Mouse (Mus musculus) limb, embryonic 15.5 days (tissue): ENCODE measurements at regions not wholly inside any gene's neighbourhood (a gene's known extent, or its start where the extent isn't known, plus 50 kb on each side); places are given as distances from the start of the nearest gene placed in this dataset.
A peak's percentile ranks its signal among the peaks of the same experiment; 100 is the strongest.

ENCODE experiments used
- ATAC-seq: fragments of 200-750 bp; cut with Nextera tagmentation; 2 replicates; pipeline ENCODE4 v1.8.0; 2017; ENCODE audit warnings: low read depth, moderate TSS enrichment; ENCODE audit not compliant: insufficient number of reproducible peaks, low FRiP score, low TSS enrichment
- H3K27ac ChIP-seq: fragments of 300-500 bp; sonication (generic); 2 replicates; pipeline ENCODE4 v1.5.1; 2015; ENCODE audit warnings: moderate library complexity, mild to moderate bottlenecking, inconsistent platforms
- H3K27me3 ChIP-seq: fragments of 300-500 bp; sonication (generic); 2 replicates; pipeline ENCODE4 v1.6.1; 2015; ENCODE audit warnings: inconsistent platforms
- H3K36me3 ChIP-seq: fragments of 300-500 bp; sonication (generic); 2 replicates; pipeline ENCODE4 v1.6.1; 2015; ENCODE audit warnings: inconsistent platforms
- H3K4me1 ChIP-seq: fragments of 300-500 bp; sonication (generic); 2 replicates; pipeline ENCODE4 v1.6.1; 2015; ENCODE audit warnings: inconsistent platforms
- H3K4me2 ChIP-seq: fragments of 300-500 bp; sonication (generic); 2 replicates; pipeline ENCODE4 v1.6.1; 2015; ENCODE audit warnings: mild to moderate bottlenecking, inconsistent platforms
- H3K4me3 ChIP-seq: fragments of 300-500 bp; sonication (generic); 2 replicates; pipeline ENCODE4 v1.5.1; 2015; ENCODE audit warnings: mild to moderate bottlenecking, inconsistent platforms
- H3K9ac ChIP-seq: fragments of 300-500 bp; sonication (generic); 2 replicates; pipeline ENCODE4 v1.6.1; 2015; ENCODE audit warnings: inconsistent platforms
- H3K9me3 ChIP-seq: fragments of 300-500 bp; sonication (generic); 2 replicates; pipeline ENCODE4 v1.6.1; 2016; ENCODE audit warnings: inconsistent platforms
- WGBS: fragments of 180-500 bp; shearing (Covaris S2); methylation state at CpG from one replicate; pipeline ENCODE4 v1.1.7; 2015; 5-methylcytosine and 5-hydroxymethylcytosine counted together

DNA sequence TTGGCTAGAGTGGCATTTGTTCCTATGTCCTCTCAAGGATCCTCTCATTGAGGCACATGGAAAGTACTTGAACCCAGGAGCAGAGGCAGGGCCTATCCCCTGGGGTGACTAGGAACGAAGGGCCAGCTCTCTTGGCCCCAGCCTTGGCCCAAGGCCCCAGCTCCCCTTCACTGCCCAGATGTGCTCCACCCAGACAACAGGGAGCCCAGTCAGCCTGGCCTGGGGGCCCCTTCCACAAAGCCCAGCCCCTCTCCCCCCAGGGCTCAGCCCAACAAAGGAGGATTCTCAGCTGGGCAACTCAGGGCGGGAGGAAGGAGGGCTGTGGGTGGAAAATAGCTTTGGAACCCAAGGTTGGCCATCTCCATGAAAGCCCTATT, 80.6 kb downstream of the Pja1 start:
- no peaks in the 10 kb centered on the region for H3K36me3 ChIP-seq
- no peak for ATAC-seq

DNA sequence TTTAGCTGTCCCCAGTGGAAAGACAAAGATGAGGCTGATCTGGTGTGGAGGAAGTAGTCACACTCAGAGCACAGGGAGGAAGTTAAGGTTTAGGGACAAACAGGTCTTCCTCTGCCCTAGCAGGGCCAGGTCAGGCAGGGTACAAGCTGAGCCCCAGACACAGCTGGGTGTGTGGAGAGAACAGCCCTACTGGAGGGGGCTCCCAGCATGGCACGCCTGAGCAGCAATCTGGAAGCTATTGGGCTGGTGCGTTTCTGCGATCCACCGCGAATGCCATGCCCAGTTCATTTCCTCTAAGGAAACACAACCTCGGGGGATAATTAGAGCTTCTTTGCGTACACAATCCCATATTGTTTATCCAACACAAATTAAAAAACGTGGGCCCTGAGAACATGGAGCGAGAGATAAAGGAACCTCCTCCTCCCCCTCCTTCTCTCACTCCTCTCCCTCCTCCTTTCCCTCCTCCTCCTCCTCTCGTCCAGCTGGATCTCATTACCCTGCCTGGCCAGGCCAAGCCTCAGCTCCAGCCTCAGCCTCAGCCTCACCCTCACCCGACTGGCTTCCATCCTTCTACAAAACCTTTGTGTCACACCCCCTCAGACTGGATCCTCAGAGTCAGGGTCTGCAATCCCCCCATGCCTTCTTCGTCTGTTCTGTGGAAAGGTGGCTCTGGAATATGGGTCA, 81.2 kb downstream of the Pja1 start:
- Histone ChIP-seq H3K27ac (0 out of 2 replicates have a peak overlapping the region, but pooled peaks have one; percentile 11), H3K36me3 (no peaks in the 10 kb centered on the region), H3K4me1 (peaks cover 18% of the 10 kb centered on the region), H3K4me3 (no peak overlapping the region), H3K4me2 (no peak overlapping the region), H3K9me3 (no peaks in the 10 kb centered on the region), H3K27me3 (peaks cover 41% of the 10 kb centered on the region), H3K9ac (no peak overlapping the region)
- ATAC-seq: peak; percentile 65; the same call in 1 of the 2 replicates
- WGBS: 43% methylated on average over 12 of the region's 12 CpGs

More for the DNA sequence above, 80.6 kb downstream of the Pja1 start:
- no peak overlapping the region for H3K9ac ChIP-seq
- H3K27me3 ChIP-seq: peaks cover 43% of the 10 kb centered on the region
- H3K27ac ChIP-seq: 0 out of 2 replicates have a peak overlapping the region, but pooled peaks have one; percentile 11
- 65% methylated on average over 2 of the region's 2 CpGs for WGBS
- H3K4me3 ChIP-seq: no peak overlapping the region
- H3K4me1 ChIP-seq: peaks cover 18% of the 10 kb centered on the region
- no peak overlapping the region for H3K4me2 ChIP-seq
- no peaks in the 10 kb centered on the region for H3K9me3 ChIP-seq

- Histone ChIP-seq H3K4me2 (no peak overlapping the region), H3K4me3 (no peak overlapping the region), H3K27ac (no peak overlapping the region), H3K36me3 (no peaks in the 10 kb centered on the region), H3K9ac (no peak overlapping the region), H3K4me1 (no peaks in the 10 kb centered on the region), H3K27me3 (peaks cover 60% of the 10 kb centered on the region; the same call in 1 of the 2 replicates), H3K9me3 (no peaks in the 10 kb centered on the region)
- ATAC-seq: no peak
- 77% methylated on average over 5 of the region's 5 CpGs for whole genome bisulfite sequencing
These were observed 100.4 kb downstream of the Pja1 start for GRCm38 (mm10) chrX:99370711-99371110.

DNA sequence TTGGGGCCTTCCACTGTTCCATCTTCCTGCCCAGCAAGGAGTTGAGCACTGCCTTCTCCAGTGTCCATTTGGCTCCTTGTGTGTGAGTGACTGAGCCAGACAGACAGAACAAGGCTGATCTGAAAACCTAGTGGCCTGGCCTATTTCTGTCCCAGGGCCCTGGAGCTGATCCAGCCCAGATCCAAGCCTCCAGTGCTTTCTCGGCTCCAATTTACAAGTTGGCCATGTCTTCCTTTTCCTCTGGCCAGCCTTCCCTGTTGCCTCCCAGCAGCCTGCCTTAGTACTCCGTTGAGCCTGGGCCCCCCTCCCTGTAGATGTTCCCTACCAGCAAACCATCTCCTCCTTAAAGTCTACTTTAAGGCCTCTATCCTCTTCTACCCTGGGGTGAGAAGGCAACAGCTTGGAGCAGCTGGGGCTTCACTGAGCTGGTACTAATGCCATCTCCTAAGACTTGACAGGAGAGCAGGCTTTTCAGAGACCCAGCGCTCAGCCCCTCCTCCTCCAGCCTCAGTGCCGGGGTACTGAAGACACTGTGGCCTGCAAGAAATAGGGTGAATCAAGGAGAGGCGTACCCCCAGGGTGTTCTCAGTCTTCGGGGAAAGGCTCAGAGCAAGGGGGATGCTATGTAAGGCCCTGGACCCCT, 101.7 kb downstream of the Pja1 start:
- H3K36me3 ChIP-seq: no peaks in the 10 kb centered on the region
- H3K9ac ChIP-seq: no peak overlapping the region
- H3K27ac ChIP-seq: no peak overlapping the region
- peaks cover 67% of the 10 kb centered on the region for H3K27me3 ChIP-seq
- no peak overlapping the region for H3K4me3 ChIP-seq
- no peak for ATAC-seq
- no peaks in the 10 kb centered on the region for H3K9me3 ChIP-seq
- no peaks in the 10 kb centered on the region for H3K4me1 ChIP-seq
- 78% methylated on average over 6 of the region's 6 CpGs for WGBS
- H3K4me2 ChIP-seq: no peak overlapping the region

DNA sequence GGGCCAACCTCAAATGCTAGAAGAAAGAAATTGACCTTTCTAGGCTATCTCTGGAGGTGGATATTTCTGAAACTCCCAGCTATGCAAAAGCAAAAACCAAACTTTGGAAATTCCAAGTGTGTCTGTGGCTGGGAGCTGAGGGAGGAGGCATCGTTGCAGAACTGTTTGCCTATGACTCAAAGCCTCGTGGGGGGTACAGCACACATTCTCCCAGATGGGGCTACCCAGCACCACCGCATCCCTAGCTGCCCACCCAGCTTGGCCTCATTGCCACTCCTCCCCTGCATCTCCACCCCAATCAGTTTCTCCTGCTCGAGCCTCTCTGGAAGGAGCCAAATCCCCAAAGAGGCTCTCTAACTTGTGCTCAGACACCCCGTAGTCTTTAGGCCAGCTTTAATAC, 107.0 kb downstream of the Pja1 start:
- peaks cover 59% of the 10 kb centered on the region for H3K27me3 ChIP-seq
- H3K4me3 ChIP-seq: no peak overlapping the region
- no peaks in the 10 kb centered on the region for H3K4me1 ChIP-seq
- no peak for ATAC-seq
- H3K9ac ChIP-seq: no peak overlapping the region
- WGBS: 64% methylated on average over 5 of the region's 5 CpGs
- no peaks in the 10 kb centered on the region for H3K36me3 ChIP-seq
- no peak overlapping the region for H3K27ac ChIP-seq
- no peaks in the 10 kb centered on the region for H3K9me3 ChIP-seq
- H3K4me2 ChIP-seq: no peak overlapping the region

- 66% methylated on average over 11 of the region's 11 CpGs for WGBS
- H3K9ac ChIP-seq: no peak overlapping the region
- no peak overlapping the region for H3K27ac ChIP-seq
- H3K4me1 ChIP-seq: peaks cover 4% of the 10 kb centered on the region; the same call in 1 of the 2 replicates
- H3K36me3 ChIP-seq: no peaks in the 10 kb centered on the region
- no peak for ATAC-seq
- H3K4me3 ChIP-seq: no peak overlapping the region
- peaks cover 53% of the 10 kb centered on the region for H3K27me3 ChIP-seq
- H3K9me3 ChIP-seq: no peaks in the 10 kb centered on the region
- H3K4me2 ChIP-seq: no peak overlapping the region
These were observed 110.8 kb downstream of the Pja1 start for GRCm38 (mm10) chrX:99360095-99360890.

DNA sequence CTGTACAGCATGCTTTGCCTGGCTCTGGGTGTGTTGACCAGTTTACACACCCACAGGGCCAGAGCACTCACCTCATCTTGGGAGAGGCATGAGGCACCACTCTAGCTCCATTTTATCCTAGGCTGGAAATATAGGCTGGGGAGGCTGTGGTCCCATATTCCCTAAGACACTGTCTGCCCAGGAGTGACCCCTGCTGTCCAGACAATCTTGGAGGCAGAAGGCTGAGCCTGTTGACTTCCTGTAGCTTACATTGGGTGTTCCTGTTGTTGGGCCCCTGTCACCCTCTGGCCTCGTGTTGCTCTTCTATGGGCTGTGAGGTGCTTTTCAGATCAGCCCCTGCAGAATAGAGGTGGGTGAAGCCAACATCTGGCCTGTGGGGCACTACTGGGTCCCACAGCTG, 112.3 kb downstream of the Pja1 start:
- H3K9ac ChIP-seq: no peak overlapping the region
- peaks cover 4% of the 10 kb centered on the region; the same call in 1 of the 2 replicates for H3K4me1 ChIP-seq
- H3K27me3 ChIP-seq: peaks cover 49% of the 10 kb centered on the region
- WGBS: 53% methylated on average over 1 of the region's 1 CpGs
- H3K4me3 ChIP-seq: no peak overlapping the region
- no peak overlapping the region for H3K27ac ChIP-seq
- H3K9me3 ChIP-seq: no peaks in the 10 kb centered on the region
- ATAC-seq: no peak
- H3K4me2 ChIP-seq: no peak overlapping the region
- H3K36me3 ChIP-seq: no peaks in the 10 kb centered on the region

- Histone ChIP-seq H3K27me3 (peaks cover 53% of the 10 kb centered on the region), H3K9me3 (no peaks in the 10 kb centered on the region), H3K9ac (no peak overlapping the region), H3K4me3 (no peak overlapping the region), H3K4me1 (peaks cover 4% of the 10 kb centered on the region; the same call in 1 of the 2 replicates), H3K4me2 (no peak overlapping the region), H3K36me3 (no peaks in the 10 kb centered on the region), H3K27ac (no peak overlapping the region)
- WGBS: 40% methylated on average over 13 of the region's 13 CpGs
- ATAC-seq: no peak
These were observed 112.9 kb downstream of the Pja1 start for GRCm38 (mm10) chrX:99358051-99358617.

GRCm38 (mm10) chrX:99355128-99355527, 115.9 kb downstream of the Pja1 start:
- Histone ChIP-seq H3K36me3 (no peaks in the 10 kb centered on the region), H3K27ac (no peak overlapping the region), H3K4me2 (no peak overlapping the region), H3K9me3 (no peaks in the 10 kb centered on the region), H3K4me3 (no peak overlapping the region), H3K9ac (no peak overlapping the region), H3K4me1 (peaks cover 4% of the 10 kb centered on the region; the same call in 1 of the 2 replicates), H3K27me3 (peaks cover 53% of the 10 kb centered on the region)
- ATAC-seq: no peak
- WGBS: 72% methylated on average over 5 of the region's 5 CpGs

DNA sequence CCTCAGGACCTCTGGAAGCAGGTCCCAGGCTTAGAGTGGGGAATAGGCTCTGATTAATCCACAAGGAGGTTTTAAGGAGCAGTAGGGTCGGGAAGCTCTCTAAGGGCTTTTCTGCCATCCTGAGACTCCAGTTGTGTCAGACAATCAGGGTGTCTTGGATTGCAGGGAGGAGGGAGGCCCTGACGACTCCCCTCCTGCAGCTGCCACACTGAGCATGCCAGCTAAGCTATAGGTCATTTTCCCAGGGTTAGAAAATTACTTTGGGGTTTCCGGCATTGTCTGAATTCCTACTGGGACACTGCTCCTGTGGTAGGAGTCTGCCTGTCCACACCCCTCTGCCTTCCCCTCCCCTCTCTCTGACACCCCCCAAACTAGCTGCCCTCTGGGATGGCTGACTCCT, 120.8 kb downstream of the Pja1 start:
- Histone ChIP-seq H3K9ac (no peak overlapping the region), H3K4me1 (no peaks in the 10 kb centered on the region), H3K9me3 (no peaks in the 10 kb centered on the region), H3K27ac (no peak overlapping the region), H3K4me3 (no peak overlapping the region), H3K36me3 (no peaks in the 10 kb centered on the region), H3K4me2 (no peak overlapping the region), H3K27me3 (peaks cover 37% of the 10 kb centered on the region)
- no peak for ATAC-seq
- 59% methylated on average over 3 of the region's 3 CpGs for WGBS

DNA sequence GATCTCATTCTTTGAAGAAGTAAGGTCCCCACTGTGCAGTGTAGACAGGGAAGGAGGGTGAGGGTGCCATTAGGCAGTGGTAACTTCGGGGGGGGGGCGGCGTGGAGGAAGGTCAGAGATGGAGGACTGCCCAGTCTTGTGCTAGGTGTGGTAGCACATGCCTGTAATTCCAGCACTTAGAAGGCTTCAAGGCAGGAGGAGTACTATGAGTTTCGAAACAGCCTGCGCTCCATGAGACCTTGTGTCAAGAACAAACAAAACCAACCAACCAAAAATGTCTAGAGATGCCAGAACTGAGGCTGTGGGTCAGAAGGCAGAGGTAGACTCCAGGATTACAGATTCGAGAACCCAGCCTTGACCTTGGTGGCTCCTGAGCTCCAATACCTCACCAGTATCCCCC, 130.8 kb downstream of the Pja1 start:
- no peak for ATAC-seq
- Histone ChIP-seq H3K27ac (no peak overlapping the region), H3K9me3 (no peaks in the 10 kb centered on the region), H3K9ac (no peak overlapping the region), H3K27me3 (peaks cover 21% of the 10 kb centered on the region; the same call in 1 of the 2 replicates), H3K4me2 (no peak overlapping the region), H3K4me3 (no peak overlapping the region), H3K36me3 (no peaks in the 10 kb centered on the region), H3K4me1 (peaks cover 9% of the 10 kb centered on the region; the same call in 1 of the 2 replicates)
- 81% methylated on average over 6 of the region's 6 CpGs for WGBS
